Comparison of ENCODE assay signal across 35 mouse cellular contexts in genomic region chr15:62144776-62145564, GRCm38 (mm10).
DNase-seq lines count a peak whose midpoint lies in the region; ATAC-seq and TF ChIP-seq lines count a peak whose summit lies in the region.
"Had no signal": no experiment of that assay in that cellular context is flagged by ENCODE, and none has a peak within 500 bp of the region (broad histone marks: within the 10 kb centered on the region; RNA-seq: fewer than 3 reads in every experiment).

No protein-coding gene starts in this region.

- no peaks in the 10 kb centered on the region for H3K9me3 ChIP-seq in forebrain, embryonic 11.5 days (ENCODE audit: control insufficient read depth, low read length)
- H3K9me3 ChIP-seq: embryonic facial prominence, embryonic 13.5 days; forebrain, embryonic 12.5 days; heart, embryonic 10.5 days; heart, embryonic 15.5 days; limb, embryonic 12.5 days; liver, embryonic 15.5 days; midbrain, embryonic 10.5 days; neural tube, embryonic 12.5 days had no signal

- no peak overlapping the region for H3K4me2 ChIP-seq in forebrain, embryonic 11.5 days (ENCODE audit: low read depth, low read length, severe bottlenecking)
- H3K4me2 ChIP-seq: embryonic facial prominence, embryonic 13.5 days; forebrain, embryonic 12.5 days; heart, embryonic 15.5 days; limb, embryonic 12.5 days; liver, embryonic 15.5 days; lung, embryonic 14.5 days; neural tube, embryonic 12.5 days had no signal

- H3K4me1 ChIP-seq in cortical plate, adult 2 months (ENCODE audit: control insufficient read depth, insufficient read depth, low read length): peaks cover 5% of the 10 kb centered on the region; the same call in 1 of the 2 replicates
- H3K4me1 ChIP-seq in forebrain, embryonic 11.5 days (replicated peaks; ENCODE audit: control insufficient read depth, insufficient read depth, low read length): peaks cover 6% of the 10 kb centered on the region; the same call in 1 of the 2 replicates

- peak; percentile 50 for ATAC-seq in frontal cortex, adult (ENCODE audit: low TSS enrichment)
- ATAC-seq in forebrain, embryonic 11.5 days (replicated peaks; ENCODE audit: low FRiP score): no peak
- ATAC-seq: forebrain, postnatal 0 days; hindbrain, postnatal 0 days; midbrain, embryonic 16.5 days had no signal

- DNase-seq in frontal cortex, adult 2 months (ENCODE audit: extremely low spot score in 1 of 2, low spot score in 1 of 2): no peak
- DNase-seq in ES-CJ7 (ENCODE audit: low read depth, low spot score): peak; percentile 24
- DNase-seq in cerebellum, postnatal 14 days: no peak
- no peak for DNase-seq in right cerebral cortex, postnatal 10 days (ENCODE audit: low spot score in 2 of 2)
- DNase-seq in forebrain, embryonic 11.5 days (ENCODE audit: low spot score): no peak
- DNase-seq: adrenal gland, adult 8-10 months; cerebellum, adult 2 months; cerebellum, postnatal 25 days; embryo, embryonic 11 days; forebrain, postnatal 0 days; gastrocnemius, postnatal 25 days; heart, adult 11 months; kidney, adult 18-20 months; kidney, postnatal 36 days; lung, embryonic 14.5 days; lung, postnatal 14 days; retina, postnatal 1 day; spleen, adult 18-20 months; thymus, postnatal 14 days had no signal

- TF ChIP-seq POLR2A in cortical plate, adult 2 months (IDR thresholded peaks at IDR 0.05; ENCODE audit: extremely low read depth, insufficient read depth, low read length): no peak

- peak overlapping the region; percentile 15; the same call in 1 of the 2 replicates for H3K27ac ChIP-seq in cortical plate, adult 2 months (ENCODE audit: insufficient read depth, low read length)
- H3K27ac ChIP-seq in forebrain, embryonic 11.5 days (ENCODE audit: low read depth, low read length): no peak overlapping the region
- H3K27ac ChIP-seq: embryonic facial prominence, embryonic 13.5 days; forebrain, embryonic 12.5 days; heart, embryonic 10.5 days; heart, embryonic 15.5 days; hindbrain, postnatal 0 days; layer of hippocampus, adult 2 months; left cerebral cortex, adult 2 months; limb, embryonic 12.5 days; liver, embryonic 15.5 days; midbrain, embryonic 10.5 days; neural tube, embryonic 12.5 days had no signal

- no peak for TF ChIP-seq CTCF in cortical plate, adult 2 months (IDR thresholded peaks at IDR 0.05; ENCODE audit: extremely low read depth, insufficient read depth, low read length)

- H3K9ac ChIP-seq in forebrain, embryonic 11.5 days (ENCODE audit: low read length): no peak overlapping the region
- H3K9ac ChIP-seq: embryonic facial prominence, embryonic 13.5 days; forebrain, embryonic 12.5 days; forebrain, postnatal 0 days; heart, embryonic 15.5 days; limb, embryonic 12.5 days; liver, embryonic 15.5 days; lung, embryonic 14.5 days; neural tube, embryonic 12.5 days had no signal

- no peaks in the 10 kb centered on the region for H3K27me3 ChIP-seq in forebrain, embryonic 11.5 days (ENCODE audit: control insufficient read depth, insufficient read depth, low read length)
- H3K27me3 ChIP-seq: embryonic facial prominence, embryonic 13.5 days; forebrain, embryonic 12.5 days; heart, embryonic 15.5 days; limb, embryonic 12.5 days; liver, embryonic 15.5 days; neural tube, embryonic 12.5 days had no signal

- H3K4me3 ChIP-seq in cortical plate, adult 2 months (ENCODE audit: insufficient read depth, low read length): no peak overlapping the region
- no peak overlapping the region for H3K4me3 ChIP-seq in forebrain, embryonic 11.5 days (ENCODE audit: low read depth, low read length)
- H3K4me3 ChIP-seq: embryonic facial prominence, embryonic 13.5 days; erythroblast, embryonic 14.5 days; forebrain, embryonic 12.5 days; heart, embryonic 10.5 days; heart, embryonic 15.5 days; layer of hippocampus, adult 2 months; left cerebral cortex, adult 2 months; limb, embryonic 12.5 days; liver, embryonic 15.5 days; midbrain, embryonic 10.5 days; myocyte; neural tube, embryonic 12.5 days had no signal

- 91% methylated on average over 10 of the region's 10 CpGs for WGBS in forebrain, embryonic 11.5 days

- no peaks in the 10 kb centered on the region for H3K36me3 ChIP-seq in forebrain, embryonic 11.5 days (ENCODE audit: control insufficient read depth, insufficient read depth, low read length)
- H3K36me3 ChIP-seq: embryonic facial prominence, embryonic 13.5 days; forebrain, embryonic 12.5 days; heart, embryonic 10.5 days; heart, embryonic 15.5 days; limb, embryonic 12.5 days; liver, embryonic 15.5 days; midbrain, embryonic 10.5 days; neural tube, embryonic 12.5 days had no signal
